Mouse (Mus musculus) CH12.LX (cell line): ENCODE results near the gene St7l. TPM values are rescaled to one million over a fixed set of nuclear protein-coding genes. Genes with fewer than 3 reads are reported as not detected.

ENCODE experiments used
- DNase-seq: peaks from one replicate; pipeline ENCODE4 v3.0.0-alpha.2; 2013; ENCODE audit errors: extremely low read depth
- H3K27ac ChIP-seq: 2 replicates; pipeline ENCODE4 v1.5.1; 2012; ENCODE audit warnings: low read depth, mild to moderate bottlenecking, control low read depth, moderate library complexity; ENCODE audit not compliant: insufficient read depth
- H3K27me3 ChIP-seq: replicated peaks from 2 replicates; pipeline ENCODE3; 2012; ENCODE audit warnings: inconsistent platforms
- H3K36me3 ChIP-seq, 2 experiments: replicated peaks in 1 of 2; 2 replicates each; pipeline versions ENCODE3 to v1.6.1; 2012; ENCODE audit warnings: inconsistent platforms in 1 of 2, low read length in 1 of 2, mild to moderate bottlenecking in 1 of 2, mixed read lengths in 1 of 2, moderate library complexity in 1 of 2; ENCODE audit not compliant: control insufficient read depth in 1 of 2, insufficient read depth in 1 of 2
- H3K4me1 ChIP-seq, 2 experiments: 2 replicates each; pipeline ENCODE4 v1.6.1; 2012; ENCODE audit warnings: inconsistent platforms in 1 of 2, moderate library complexity in 1 of 2; ENCODE audit not compliant: insufficient read depth in 2 of 2, control insufficient read depth in 1 of 2
- H3K4me2 ChIP-seq: 2 replicates; pipeline ENCODE4 v1.6.1; 2012; ENCODE audit warnings: low read depth, mild to moderate bottlenecking, control low read depth; ENCODE audit not compliant: poor library complexity, insufficient read depth, severe bottlenecking
- H3K4me3 ChIP-seq, 3 experiments: fragments of 150-350 bp in 1 of 3; sonication (generic) in 1 of 3; replicated peaks in 1 of 3; 2 replicates each; pipeline versions ENCODE3 to v1.5.1; 2011 to 2012; ENCODE audit warnings: low read depth in 2 of 3, low read length in 2 of 3, mild to moderate bottlenecking in 2 of 3, moderate library complexity in 2 of 3, control low read depth in 1 of 3, improper control_type of control experiment in 1 of 3, inconsistent platforms in 1 of 3, mixed read lengths in 1 of 3; ENCODE audit not compliant: poor library complexity in 1 of 3
- H3K79me2 ChIP-seq: replicated peaks from 2 replicates; pipeline ENCODE4 v1.6.1; 2012; ENCODE audit warnings: mild to moderate bottlenecking, moderate library complexity; ENCODE audit not compliant: control insufficient read depth, poor library complexity, insufficient read depth, severe bottlenecking; ENCODE audit errors: extremely low read depth
- H3K9ac ChIP-seq: 2 replicates; pipeline ENCODE4 v1.6.1; 2012; ENCODE audit warnings: low read depth, mild to moderate bottlenecking, control low read depth, moderate library complexity; ENCODE audit not compliant: insufficient read depth
- H3K9me3 ChIP-seq: replicated peaks from 2 replicates; pipeline ENCODE3; 2012; ENCODE audit warnings: low read length, inconsistent platforms, mixed read lengths
- BHLHE40 ChIP-seq: IDR thresholded peaks from 2 replicates; pipeline ENCODE4 v1.6.1; 2011; ENCODE audit warnings: mild to moderate bottlenecking, low read depth, low read length, improper control_type of control experiment
- CHD2 ChIP-seq: IDR thresholded peaks from 2 replicates; pipeline ENCODE4 v1.6.1; 2011; ENCODE audit warnings: low read length, improper control_type of control experiment
- CTCF ChIP-seq, 2 experiments: IDR thresholded peaks in 1 of 2; conservative IDR thresholded peaks in 1 of 2; 2 replicates each; pipeline ENCODE4 v1.5.1; 2011 to 2012; ENCODE audit warnings: low read depth in 2 of 2, low read length in 2 of 2, improper control_type of control experiment in 1 of 2, inconsistent platforms in 1 of 2, mild to moderate bottlenecking in 1 of 2, moderate library complexity in 1 of 2
- E2F4 ChIP-seq: IDR thresholded peaks from 2 replicates; pipeline ENCODE4 v1.6.1; 2011; ENCODE audit warnings: low read depth, low read length, improper control_type of control experiment; ENCODE audit not compliant: insufficient replicate concordance
- ELF1 ChIP-seq: IDR thresholded peaks from 2 replicates; pipeline ENCODE4 v1.6.1; 2014; ENCODE audit warnings: low read depth, mild to moderate bottlenecking, inconsistent platforms, low read length, improper control_type of control experiment
- EP300 ChIP-seq: IDR thresholded peaks from 2 replicates; pipeline ENCODE4 v1.6.1; 2011; ENCODE audit warnings: low read length, improper control_type of control experiment
- ETS1 ChIP-seq: conservative IDR thresholded peaks from 2 replicates; pipeline ENCODE4 v1.6.1; 2012; ENCODE audit warnings: low read depth, mild to moderate bottlenecking, inconsistent platforms, low read length, improper control_type of control experiment, moderate library complexity
- GABPA ChIP-seq: IDR thresholded peaks from 2 replicates; pipeline ENCODE4 v1.6.1; 2012; ENCODE audit warnings: low read depth, low read length, improper control_type of control experiment, inconsistent platforms; ENCODE audit not compliant: insufficient replicate concordance
- HCFC1 ChIP-seq: IDR thresholded peaks from 2 replicates; pipeline ENCODE4 v1.6.1; 2012; ENCODE audit warnings: low read depth, mild to moderate bottlenecking, inconsistent platforms, low read length, improper control_type of control experiment
- IRF4 ChIP-seq: IDR thresholded peaks from 2 replicates; pipeline ENCODE4 v1.6.1; 2014; ENCODE audit warnings: low read depth, mild to moderate bottlenecking, inconsistent platforms, low read length, improper control_type of control experiment
- JUN ChIP-seq: IDR thresholded peaks from 2 replicates; pipeline ENCODE4 v1.6.1; 2011; ENCODE audit warnings: low read depth, mild to moderate bottlenecking, low read length, improper control_type of control experiment, moderate library complexity; ENCODE audit not compliant: insufficient read depth
- JUND ChIP-seq: conservative IDR thresholded peaks from 2 replicates; pipeline ENCODE4 v1.6.1; 2011; ENCODE audit warnings: low read depth, low read length, improper control_type of control experiment
- KAT2A ChIP-seq: IDR thresholded peaks from 2 replicates; pipeline ENCODE4 v1.6.1; 2012; ENCODE audit warnings: low read length, improper control_type of control experiment, inconsistent platforms; ENCODE audit not compliant: insufficient replicate concordance
- MAX ChIP-seq: IDR thresholded peaks from 2 replicates; pipeline ENCODE4 v1.6.1; 2011; ENCODE audit warnings: low read length, improper control_type of control experiment
- MAZ ChIP-seq: IDR thresholded peaks from 2 replicates; pipeline ENCODE4 v1.6.1; 2012; ENCODE audit warnings: low read depth, mild to moderate bottlenecking, inconsistent platforms, low read length, improper control_type of control experiment, moderate library complexity
- MEF2A ChIP-seq: IDR thresholded peaks from 2 replicates; pipeline ENCODE4 v1.6.1; 2014; ENCODE audit warnings: low read depth, mild to moderate bottlenecking, inconsistent platforms, low read length, improper control_type of control experiment, borderline replicate concordance
- MXI1 ChIP-seq: IDR thresholded peaks from 2 replicates; pipeline ENCODE4 v1.6.1; 2011; ENCODE audit warnings: mild to moderate bottlenecking, low read depth, low read length, improper control_type of control experiment
- PAX5 ChIP-seq: IDR thresholded peaks from 2 replicates; pipeline ENCODE4 v1.6.1; 2012; ENCODE audit warnings: low read length, inconsistent platforms, mixed read lengths
- POLR2A ChIP-seq: IDR thresholded peaks from 2 replicates; pipeline ENCODE4 v1.6.1; 2011; ENCODE audit warnings: low read depth, mild to moderate bottlenecking, improper control_type of control experiment, low read length
- POLR2AphosphoS2 ChIP-seq: IDR thresholded peaks from 2 replicates; pipeline ENCODE4 v1.6.1; 2011; ENCODE audit warnings: low read depth, low read length, improper control_type of control experiment
- RAD21 ChIP-seq: IDR thresholded peaks from 2 replicates; pipeline ENCODE4 v1.6.1; 2011; ENCODE audit warnings: low read depth, mild to moderate bottlenecking, low read length, improper control_type of control experiment, moderate library complexity
- SIN3A ChIP-seq: IDR thresholded peaks from 2 replicates; pipeline ENCODE4 v1.6.1; 2012; ENCODE audit warnings: low read length, improper control_type of control experiment, inconsistent platforms
- SMC3 ChIP-seq: IDR thresholded peaks from 2 replicates; pipeline ENCODE4 v1.6.1; 2011; ENCODE audit warnings: low read depth, low read length, improper control_type of control experiment
- TBP ChIP-seq: conservative IDR thresholded peaks from 2 replicates; pipeline ENCODE4 v1.6.1; 2011; ENCODE audit warnings: low read depth, low read length, improper control_type of control experiment
- TCF12 ChIP-seq: IDR thresholded peaks from 2 replicates; pipeline ENCODE4 v1.6.1; 2014; ENCODE audit warnings: low read depth, mild to moderate bottlenecking, inconsistent platforms, low read length, improper control_type of control experiment
- UBTF ChIP-seq: IDR thresholded peaks from 2 replicates; pipeline ENCODE4 v1.6.1; 2012; ENCODE audit warnings: low read depth, mild to moderate bottlenecking, inconsistent platforms, low read length, improper control_type of control experiment, moderate library complexity
- USF1 ChIP-seq: IDR thresholded peaks from 2 replicates; pipeline ENCODE4 v1.6.1; 2014; ENCODE audit warnings: low read depth, mild to moderate bottlenecking, inconsistent platforms, low read length, improper control_type of control experiment
- USF2 ChIP-seq: conservative IDR thresholded peaks from 2 replicates; pipeline ENCODE4 v1.6.1; 2011; ENCODE audit warnings: low read depth, low read length, improper control_type of control experiment
- ZKSCAN1 ChIP-seq: IDR thresholded peaks from 2 replicates; pipeline ENCODE4 v1.6.1; 2012; ENCODE audit warnings: low read depth, inconsistent platforms, low read length, improper control_type of control experiment, borderline replicate concordance
- ZNF384 ChIP-seq: IDR thresholded peaks from 2 replicates; pipeline ENCODE4 v1.6.1; 2012; ENCODE audit warnings: low read depth, low read length, improper control_type of control experiment, inconsistent platforms
- dilution Hi-C: fragments of 300-500 bp; cut with MboI; formaldehyde crosslinking; loops from 2 replicates; pipeline ENCODE4 v1.14.3; 2020; ENCODE audit warnings: low sequenced_read_pairs; ENCODE audit not compliant: extremely low pct_unique_long_range_greater_than_20kb, extremely low pct_ligation_motif_present
- in situ Hi-C: fragments of 300-500 bp; cut with MboI; formaldehyde crosslinking; loops from 3 replicates; pipeline ENCODE4 v1.14.3; 2019; ENCODE audit warnings: low sequenced_read_pairs, low pct_ligation_motif_present, low pct_unique_long_range_greater_than_20kb, mixed read lengths
- polyA plus RNA-seq: library from polyadenylated mRNA; unstranded; fragments of >175 nt; gene quantifications from 2 replicates; pipeline ENCODE4 v1.2.1, GENCODE M21; 2012; ENCODE audit warnings: low read depth; ENCODE audit not compliant: insufficient read length
- total RNA-seq, 2 experiments: library from RNA; depleted of rRNA; stranded (reverse); fragments of 300-350 nt in 1 of 2; fragments of >200 nt in 1 of 2; gene quantifications; 2 replicates each; pipeline ENCODE4 v1.2.3; 2012 to 2014

St7l gene
- total and polyA plus RNA-seq, 3 experiments, result 8.1 to 14.1 (median 10.4) TPM

- in situ Hi-C loops (no loop called here), dilution Hi-C loops (no loop called here)
- peaks cover 6 to 59% of the 10 kb centered on the region in 2 experiments; a peak in 3 of 4 replicates for H3K4me1 ChIP-seq
- DNase-seq, result no peak
- no peak overlapping the region for H3K4me2 ChIP-seq
- H3K4me3 ChIP-seq, result no peak overlapping the region
- TF ChIP-seq MXI1, result no peak
- no peak for TF ChIP-seq UBTF
- TF ChIP-seq USF2, result no peak
- TF ChIP-seq JUN, result no peak
- TF ChIP-seq EP300, result no peak
- no peak for TF ChIP-seq ZKSCAN1
- TF ChIP-seq MAZ, result no peak
- TF ChIP-seq ELF1, result no peak
- no peak for TF ChIP-seq E2F4
- no peak for TF ChIP-seq GABPA
- no peak for TF ChIP-seq MEF2A
- no peaks in the 10 kb centered on the region for H3K27me3 ChIP-seq
- H3K27ac ChIP-seq, result no peak overlapping the region
- peaks cover 89% of the 10 kb centered on the region for H3K79me2 ChIP-seq
- peaks cover 12% of the 10 kb centered on the region for H3K9me3 ChIP-seq
- peaks cover 16 to 47% of the 10 kb centered on the region in 2 experiments for H3K36me3 ChIP-seq
- no peak overlapping the region for H3K9ac ChIP-seq
Observed at GRCm38 (mm10) chr3:104858560-104858959, 5.2 kb upstream of the St7l start.

GRCm38 (mm10) chr3:104864651-104865340 is 991 bp downstream of the St7l start:
- H3K9ac ChIP-seq, result peak overlapping the region; percentile 90
- H3K27me3 ChIP-seq, result no peaks in the 10 kb centered on the region
- in situ Hi-C loops, result loop anchor here (5.0 kb wide), 1 partner anchor 72 kb away; no protein-coding TSS in a partner anchor
- H3K4me1 ChIP-seq, result peaks cover 4 to 37% of the 10 kb centered on the region in 2 experiments; a peak in 2 of 4 replicates
- H3K4me3 ChIP-seq, result peak overlapping the region; percentile 67 to 85 (median 81)
- dilution Hi-C loops, result no loop called here
- H3K27ac ChIP-seq, result peak overlapping the region; percentile 72
- peaks cover 0 to 10% of the 10 kb centered on the region in 2 experiments for H3K36me3 ChIP-seq
- H3K4me2 ChIP-seq, result peak overlapping the region; percentile 96; the same call in 1 of the 2 replicates
- peaks cover 53% of the 10 kb centered on the region for H3K79me2 ChIP-seq
- DNase-seq, result peak; percentile 60
- no peaks in the 10 kb centered on the region for H3K9me3 ChIP-seq
- TF ChIP-seq UBTF (peak; percentile 86; the same call in 1 of the 2 replicates), POLR2A (peak; percentile 40; the same call in 1 of the 2 replicates), SIN3A (peak; percentile 66; the same call in 1 of the 2 replicates), CTCF (conservative IDR thresholded peaks at IDR 0.05 in 1 of 2, IDR thresholded peaks at IDR 0.05 in 1 of 2; ENCODE audit: low read depth in 2 of 2, low read length in 2 of 2) (no peak), TBP (0 out of 2 replicates have a peak, but pooled peaks have one; percentile 27), EP300 (no peak), E2F4 (no peak), ZNF384 (no peak), BHLHE40 (0 out of 2 replicates have a peak, but pooled peaks have one; percentile 3), ETS1 (no peak; the same call in 1 of the 2 replicates), RAD21 (no peak), TCF12 (peak; percentile 63; the same call in 1 of the 2 replicates), ELF1 (peak; percentile 72), IRF4 (peak; percentile 14; the same call in 1 of the 2 replicates), USF1 (no peak), HCFC1 (no peak; the same call in 1 of the 2 replicates), MAX (peak; percentile 56; the same call in 1 of the 2 replicates), GABPA (no peak), PAX5 (no peak), SMC3 (no peak), MEF2A (no peak), CHD2 (no peak), MXI1 (peak; percentile 73), KAT2A (0 out of 2 replicates have a peak, but pooled peaks have one; percentile 24), JUND (no peak), POLR2AphosphoS2 (no peak)
